Mouse (Mus musculus) C2C12 (cell line): Measurements from ENCODE around the gene Ect2l.
A peak's percentile ranks its signal among the peaks of the same experiment; 100 is the strongest.

Experiments
- CEBPB ChIP-seq: IDR thresholded peaks from one replicate; pipeline ENCODE4 v1.6.1; 2011; ENCODE audit warnings: low read depth, mild to moderate bottlenecking, control low read depth, moderate library complexity
- CTCF ChIP-seq: IDR thresholded peaks from one replicate; pipeline ENCODE4 v1.5.1; 2011; ENCODE audit not compliant: control insufficient read depth, insufficient read depth, insufficient read length
- FOSL1 ChIP-seq: IDR thresholded peaks from one replicate; pipeline ENCODE4 v1.8.0; 2011; ENCODE audit warnings: mild to moderate bottlenecking, low read length; ENCODE audit not compliant: poor library complexity, insufficient read depth, severe bottlenecking
- MAX ChIP-seq: IDR thresholded peaks from one replicate; pipeline ENCODE4 v1.6.1; 2011; ENCODE audit warnings: mild to moderate bottlenecking, control low read depth
- MYOD1 ChIP-seq: IDR thresholded peaks from one replicate; pipeline ENCODE4 v1.6.1; 2011; ENCODE audit warnings: low read depth; ENCODE audit not compliant: control insufficient read depth, insufficient read length
- MYOG ChIP-seq: IDR thresholded peaks from one replicate; pipeline ENCODE4 v1.6.1; 2011; ENCODE audit not compliant: control insufficient read depth, insufficient read length; ENCODE audit errors: extremely low read depth
- USF1 ChIP-seq: IDR thresholded peaks from one replicate; pipeline ENCODE4 v1.6.1; 2011; ENCODE audit warnings: low read depth, mild to moderate bottlenecking, control low read depth, moderate library complexity

DNA sequence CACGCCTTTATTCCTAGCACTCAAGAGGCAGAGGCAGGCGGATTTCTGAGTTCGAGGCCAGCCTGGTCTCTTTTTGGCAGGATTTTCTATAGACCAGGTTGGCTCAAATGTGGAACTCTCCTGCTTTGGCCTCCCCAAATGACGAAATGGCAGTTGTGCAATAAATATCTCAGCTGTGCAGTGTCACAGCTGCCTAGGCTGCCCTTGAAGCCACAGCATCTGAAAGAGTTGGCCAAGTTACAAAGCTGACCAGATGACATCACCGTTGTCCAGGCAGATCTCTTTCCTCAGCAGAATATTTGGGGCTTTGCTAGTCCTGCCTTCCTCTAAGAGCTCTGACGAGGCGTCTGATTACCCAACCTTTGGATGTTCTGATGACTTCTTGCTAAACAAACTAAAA, 26.5 kb upstream of the Ect2l start:
- TF ChIP-seq CTCF (no peak), MYOG (no peak), USF1 (no peak), MAX (no peak), FOSL1 (no peak), MYOD1 (no peak), CEBPB (peak; percentile 64)
